Mouse (Mus musculus) mature B cell (primary cell): ENCODE measurements around the gene Aqp9.

Experiments used
- in situ Hi-C: fragments of 300-500 bp; cut with MboI; formaldehyde crosslinking; loops from 2 replicates; pipeline ENCODE4 v1.14.3; 2019

Aqp9 gene

GRCm38 (mm10) chr9:71167473-71168215, 838 bp downstream of the Aqp9 start:
- in situ Hi-C loops = no loop called here

GRCm38 (mm10) chr9:71166871-71167465, 1.5 kb downstream of the Aqp9 start:
- in situ Hi-C loops = no loop called here

GRCm38 (mm10) chr9:71166019-71166705, 2.3 kb downstream of the Aqp9 start:
- in situ Hi-C loops = no loop called here

DNA sequence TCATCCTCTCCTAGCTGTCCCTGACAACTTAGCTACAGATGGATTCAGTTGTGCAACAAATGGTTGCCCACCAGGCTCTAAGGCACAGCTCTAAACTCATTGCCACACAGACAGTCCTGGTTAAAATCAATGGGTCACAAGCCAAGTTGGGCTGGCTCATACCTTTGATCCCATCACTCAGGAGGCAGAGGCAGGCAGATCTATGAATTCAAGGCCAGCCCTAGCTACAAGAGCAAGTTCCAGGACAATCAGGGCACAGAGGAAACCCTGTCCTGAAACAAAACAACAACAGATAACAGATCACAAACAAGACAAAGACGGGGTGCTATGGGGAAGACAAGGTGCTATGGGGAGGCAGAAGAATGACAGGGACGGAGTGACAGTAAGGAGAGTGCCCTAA, 3.0 kb downstream of the Aqp9 start:
- in situ Hi-C loops = no loop called here

GRCm38 (mm10) chr9:71165061-71165460, 3.4 kb downstream of the Aqp9 start:
- in situ Hi-C loops = no loop called here

DNA sequence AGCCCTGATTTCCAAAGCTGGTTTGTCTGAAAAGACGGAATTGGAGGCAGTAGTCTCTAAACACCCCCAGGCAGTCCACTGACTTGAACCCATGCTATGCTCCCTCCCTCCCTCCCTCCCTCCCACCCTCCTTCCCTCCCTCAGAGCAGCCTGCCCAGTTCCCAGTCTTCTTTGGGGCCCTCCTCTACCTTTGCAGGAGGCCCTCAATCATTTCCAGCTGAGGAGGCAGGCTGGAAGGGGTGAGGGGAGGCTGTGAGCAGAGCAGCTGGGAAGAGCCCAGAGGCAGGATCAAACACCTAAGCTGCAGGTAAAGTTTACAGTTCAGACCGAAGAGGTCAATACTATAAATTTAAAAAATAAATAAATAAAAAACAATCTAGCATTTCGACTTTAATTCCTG, 4.1 kb downstream of the Aqp9 start:
- in situ Hi-C loops = no loop called here

GRCm38 (mm10) chr9:71162858-71163740, 5.4 kb downstream of the Aqp9 start:
- in situ Hi-C loops = no loop called here

GRCm38 (mm10) chr9:71162131-71162857, 6.2 kb downstream of the Aqp9 start:
- in situ Hi-C loops = no loop called here

DNA sequence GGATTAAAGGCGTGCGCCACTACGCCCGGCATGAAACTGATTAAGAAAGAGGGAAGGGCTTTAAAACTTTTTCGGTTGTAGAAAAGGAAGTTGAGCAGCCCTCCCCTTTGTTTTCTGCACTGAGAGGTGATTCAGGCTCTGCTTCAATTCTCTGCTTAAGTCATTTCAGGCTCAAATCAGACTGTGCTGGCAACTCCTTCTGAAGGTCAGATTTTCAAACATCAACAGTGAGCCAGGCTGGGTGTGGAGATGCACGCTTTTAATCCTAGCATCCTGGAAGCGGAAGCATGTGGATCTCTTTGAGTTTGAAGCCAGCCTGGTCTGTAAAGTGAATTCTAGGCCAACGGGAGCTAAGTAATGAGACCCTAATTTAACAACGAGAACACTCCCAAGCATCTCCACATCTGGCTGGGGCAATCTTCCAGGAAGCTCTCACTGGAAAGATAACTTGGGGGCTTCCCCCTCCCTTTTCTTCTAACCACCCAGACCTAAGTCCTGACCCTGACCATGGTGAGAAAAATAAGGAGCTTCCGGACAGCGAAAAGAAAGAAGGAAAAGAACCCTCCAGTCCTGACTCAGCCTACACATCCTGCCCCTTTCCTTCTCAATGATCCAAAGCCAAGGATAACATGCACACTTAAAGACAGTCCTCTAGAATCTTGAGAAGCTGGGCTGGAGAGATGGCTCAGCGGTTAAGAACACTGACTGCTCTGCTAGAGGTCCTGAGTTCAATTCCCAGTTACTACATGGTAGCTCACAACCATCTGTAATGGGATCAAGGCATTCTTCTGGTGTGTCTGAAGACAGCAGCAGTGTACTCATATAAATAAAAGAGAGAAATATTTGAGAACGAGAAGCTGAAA, 7.4 kb downstream of the Aqp9 start:
- in situ Hi-C loops = no loop called here

DNA sequence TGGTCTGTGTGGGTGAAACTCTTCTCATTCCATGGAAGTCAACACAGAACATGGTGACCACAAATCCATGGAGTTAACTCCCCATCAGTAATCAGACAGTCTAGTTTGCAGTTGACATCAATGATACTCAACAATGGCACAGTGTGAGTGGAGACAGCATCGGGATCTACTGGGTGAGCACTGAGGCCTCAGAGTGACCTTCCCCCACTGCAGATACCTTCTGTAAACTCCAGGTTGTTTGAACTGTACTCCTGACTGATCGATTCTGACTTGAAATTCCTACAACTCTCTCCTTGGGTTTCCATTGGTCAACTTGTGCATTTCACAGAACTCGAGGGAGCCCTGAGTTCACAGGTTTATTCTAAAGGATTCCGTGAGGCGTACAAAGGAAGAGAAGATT, 8.8 kb downstream of the Aqp9 start:
- in situ Hi-C loops = no loop called here

DNA sequence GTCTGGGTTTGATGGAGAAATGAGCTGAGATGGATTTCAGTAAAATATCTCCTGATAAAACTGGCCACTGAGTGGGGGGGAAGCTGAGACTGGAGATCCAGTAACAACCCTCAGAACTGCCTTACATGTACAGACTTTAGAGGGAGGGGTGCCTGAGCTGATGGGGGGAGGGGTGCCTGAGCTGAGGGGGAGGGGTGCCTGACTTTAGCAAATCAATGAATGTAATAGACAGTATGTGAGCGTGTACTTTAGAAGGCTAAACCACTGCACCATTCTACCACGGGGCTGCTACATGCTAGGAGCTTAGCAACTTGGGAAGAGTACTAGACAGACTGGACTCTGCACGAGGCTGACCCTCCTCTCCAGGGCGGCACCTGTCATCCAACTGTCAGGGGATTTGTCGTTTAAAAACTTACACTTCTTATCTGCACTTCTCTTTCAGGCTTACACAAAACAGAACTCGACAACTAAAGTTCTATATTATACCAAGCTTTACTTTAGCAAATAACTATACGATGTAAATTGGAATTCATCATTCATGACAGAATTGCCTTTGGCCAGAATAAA, 9.3 kb downstream of the Aqp9 start:
- in situ Hi-C loops = no loop called here

DNA sequence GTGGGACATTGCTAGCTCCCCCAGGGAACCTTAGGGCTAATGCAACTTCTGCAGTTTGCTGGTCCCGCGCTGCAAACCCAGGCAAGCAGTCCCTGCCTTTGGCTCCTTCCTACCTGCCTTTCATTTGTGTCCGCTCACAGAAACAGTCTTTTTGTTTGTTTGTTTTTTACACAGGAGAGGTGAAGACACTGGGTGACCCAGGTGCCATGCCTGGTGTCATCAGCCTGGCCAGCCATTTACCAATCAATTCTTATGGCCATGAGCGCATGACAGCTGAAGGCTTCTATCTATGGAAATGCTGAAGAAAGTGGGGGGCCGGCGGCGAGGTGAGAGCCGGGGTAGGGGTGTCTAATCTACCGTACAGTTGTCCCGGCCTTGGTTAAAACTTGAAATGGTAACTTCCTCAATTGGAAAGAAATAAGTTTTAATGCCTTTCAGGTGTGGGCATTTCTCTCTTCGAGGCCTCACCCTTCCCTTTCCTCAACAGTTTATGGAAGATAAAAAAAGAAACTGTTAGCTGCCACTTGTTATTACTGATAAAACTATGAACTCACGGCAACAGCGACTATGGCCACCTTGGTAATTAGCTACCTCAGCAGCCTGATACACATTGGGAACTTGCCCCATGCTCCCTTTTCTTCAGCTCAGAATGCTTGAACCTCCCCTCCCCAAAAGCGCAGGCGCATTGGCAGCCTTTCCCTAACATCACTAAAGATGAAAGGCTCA, 10.4 kb downstream of the Aqp9 start:
- in situ Hi-C loops = no loop called here

DNA sequence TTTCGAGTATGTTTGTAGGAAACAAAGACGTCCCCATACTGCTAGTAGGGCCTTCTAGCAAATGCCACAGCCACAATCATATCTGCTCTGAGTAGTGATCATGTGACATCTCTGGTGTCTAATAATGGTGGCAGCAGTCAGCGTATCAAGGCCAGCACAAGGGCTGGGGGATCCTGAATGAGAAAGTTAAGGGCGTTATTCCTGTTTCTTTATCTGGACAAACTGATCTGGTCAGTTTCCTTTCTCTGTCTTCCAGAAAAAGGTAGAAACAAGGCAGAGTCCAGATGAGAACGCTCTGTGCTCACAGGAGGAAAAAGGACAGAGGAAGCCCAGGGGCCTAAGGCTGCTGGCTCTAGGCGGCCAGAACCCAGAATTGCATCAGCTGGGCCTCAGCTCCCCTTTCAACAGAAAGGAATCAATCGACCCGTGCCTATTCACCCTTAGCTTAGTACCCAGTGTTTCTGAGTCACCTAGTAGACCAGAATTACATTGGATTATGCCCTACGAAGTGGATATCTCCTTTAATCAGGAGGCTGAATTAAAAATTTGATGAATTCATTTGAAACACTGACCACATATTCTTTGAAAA, 11.9 kb downstream of the Aqp9 start:
- in situ Hi-C loops = no loop called here

- in situ Hi-C loops = no loop called here
Observed at GRCm38 (mm10) chr9:71155399-71156005, 13.0 kb downstream of the Aqp9 start.

DNA sequence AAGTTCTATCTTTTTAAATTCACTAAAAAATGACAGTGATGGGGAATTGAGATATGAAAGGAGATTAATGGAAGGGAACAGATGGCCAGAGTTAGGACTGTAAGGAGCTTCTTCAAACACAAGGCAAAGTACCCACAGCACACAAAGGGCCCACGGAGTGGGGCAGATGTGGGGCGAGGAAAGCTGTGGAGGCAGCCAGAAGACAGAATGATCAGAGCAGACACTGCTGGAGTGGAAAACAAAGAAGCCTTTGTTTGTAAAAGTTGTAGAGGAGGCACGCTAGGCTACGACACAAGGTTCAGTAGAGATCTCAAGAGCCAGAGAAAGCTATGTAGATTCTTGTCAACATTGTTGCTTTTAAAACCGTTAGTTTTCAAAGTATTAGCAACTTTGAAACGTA, 17.1 kb downstream of the Aqp9 start:
- in situ Hi-C loops = no loop called here

GRCm38 (mm10) chr9:71150175-71150574, 18.3 kb downstream of the Aqp9 start:
- in situ Hi-C loops = no loop called here

- in situ Hi-C loops = no loop called here
Observed at GRCm38 (mm10) chr9:71148890-71149289, 19.6 kb downstream of the Aqp9 start.

DNA sequence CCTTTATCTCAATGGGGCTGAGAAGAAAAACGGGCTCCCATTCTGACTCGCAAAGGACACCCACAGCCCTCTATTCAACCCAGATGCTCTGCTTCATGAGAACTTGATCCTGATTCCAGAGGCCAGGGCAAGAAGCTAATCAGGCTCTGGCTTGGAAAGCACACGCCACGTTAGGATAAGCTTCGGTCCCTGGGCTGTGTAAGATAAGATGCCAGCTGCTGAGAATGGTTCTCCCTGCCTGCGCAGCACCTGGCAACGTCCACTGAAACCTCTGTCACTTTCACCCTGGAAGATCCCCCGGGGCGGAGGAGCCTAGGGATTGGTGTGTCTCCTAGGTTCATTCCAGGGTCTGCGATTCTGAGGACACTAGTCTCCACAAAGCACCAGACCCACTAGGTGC, 22.3 kb downstream of the Aqp9 start:
- in situ Hi-C loops = no loop called here

- in situ Hi-C loops = no loop called here
Observed at GRCm38 (mm10) chr9:71140205-71140604, 28.3 kb downstream of the Aqp9 start.
